Mouse (Mus musculus): Measurements from ENCODE around the gene Mylk. TPM values are rescaled to one million over a fixed set of nuclear protein-coding genes. Genes with fewer than 3 reads are reported as not detected.

The Mylk gene
- polyA plus RNA-seq, 1 experiment from 2014 or later = 3.9 TPM

DNA sequence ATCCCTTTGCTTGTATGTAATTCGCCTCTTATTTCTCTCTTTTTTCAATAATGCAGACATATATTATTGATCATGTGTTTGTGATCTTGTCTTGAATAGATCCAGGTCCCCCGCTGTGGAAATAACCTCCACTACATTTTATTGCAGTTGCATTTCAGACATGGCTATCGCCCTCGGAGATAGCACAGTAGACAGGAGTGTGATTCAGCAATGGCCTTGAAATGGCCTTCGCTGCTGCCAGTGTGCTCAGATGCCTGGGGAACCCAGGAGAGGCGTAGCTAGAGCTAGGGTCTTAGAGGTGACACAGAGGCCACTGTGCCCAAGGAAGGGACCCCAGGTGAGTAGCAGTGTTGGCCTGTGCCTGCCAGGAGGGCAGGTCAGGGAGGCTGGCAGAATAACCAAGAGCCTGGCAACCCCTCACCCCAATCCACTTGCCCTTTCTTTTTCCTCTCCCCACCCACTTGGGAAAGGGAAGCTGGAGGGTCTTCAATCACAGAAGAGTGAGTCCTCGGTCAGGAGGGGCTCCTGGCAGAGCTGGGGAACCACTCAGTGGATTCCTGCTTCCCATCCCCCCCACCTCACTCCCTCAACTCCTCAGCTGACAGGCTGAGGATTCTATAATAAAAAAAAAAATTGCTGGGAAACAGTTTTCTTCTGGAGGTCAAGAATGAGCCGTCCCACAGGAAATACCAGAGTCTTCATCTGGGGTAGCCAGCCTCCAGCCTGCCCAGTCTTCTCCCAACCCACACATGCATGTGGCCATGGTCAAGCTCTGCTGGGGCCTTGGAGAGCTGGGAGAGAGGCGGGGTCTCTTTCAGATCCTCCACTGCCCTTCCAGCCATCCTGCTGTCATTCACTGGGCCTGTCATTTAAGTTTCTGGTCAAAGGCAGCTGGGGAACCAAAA, 181.8 kb downstream of the Mylk start:
- Histone ChIP-seq H3K27ac (peak overlapping the region; percentile 66), H3K4me1 (peaks cover 67% of the 10 kb centered on the region), H3K27me3 (ENCODE audit: low read depth, poor library complexity, severe bottlenecking) (peaks cover 3% of the 10 kb centered on the region; the same call in 1 of the 2 replicates), H3K4me3 (no peak overlapping the region), H3K9me3 (replicated peaks) (no peaks in the 10 kb centered on the region), H3K36me3 (no peaks in the 10 kb centered on the region)
- no peak for DNase-seq (ENCODE audit: low spot score)
- WGBS = 77% methylated on average over 9 of the region's 9 CpGs

DNA sequence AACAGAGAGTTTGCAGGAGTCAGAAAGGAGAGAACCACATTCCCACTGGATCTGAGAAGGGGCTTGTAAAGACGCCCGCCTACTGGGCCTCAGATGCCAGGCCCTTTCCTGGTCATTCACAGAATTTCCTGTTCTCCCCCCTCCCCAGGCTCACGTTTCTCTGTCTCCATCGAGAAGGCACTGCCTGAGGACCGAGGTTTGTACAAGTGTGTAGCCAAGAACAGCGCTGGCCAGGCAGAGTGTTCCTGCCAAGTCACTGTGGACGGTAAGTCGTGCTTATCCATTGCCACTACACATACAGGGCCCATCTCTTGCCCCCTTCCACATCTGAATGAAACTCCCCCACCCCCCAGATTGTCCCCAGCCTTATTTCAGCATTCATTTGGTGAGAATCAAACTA, 184.7 kb downstream of the Mylk start:
- no peak for DNase-seq (ENCODE audit: low spot score)
- Histone ChIP-seq H3K4me1 (peaks cover 65% of the 10 kb centered on the region), H3K9me3 (replicated peaks) (no peaks in the 10 kb centered on the region), H3K27ac (peak overlapping the region; percentile 75), H3K4me3 (no peak overlapping the region), H3K36me3 (no peaks in the 10 kb centered on the region), H3K27me3 (ENCODE audit: low read depth, poor library complexity, severe bottlenecking) (no peaks in the 10 kb centered on the region)
- 67% methylated on average over 8 of the region's 8 CpGs for WGBS

DNA sequence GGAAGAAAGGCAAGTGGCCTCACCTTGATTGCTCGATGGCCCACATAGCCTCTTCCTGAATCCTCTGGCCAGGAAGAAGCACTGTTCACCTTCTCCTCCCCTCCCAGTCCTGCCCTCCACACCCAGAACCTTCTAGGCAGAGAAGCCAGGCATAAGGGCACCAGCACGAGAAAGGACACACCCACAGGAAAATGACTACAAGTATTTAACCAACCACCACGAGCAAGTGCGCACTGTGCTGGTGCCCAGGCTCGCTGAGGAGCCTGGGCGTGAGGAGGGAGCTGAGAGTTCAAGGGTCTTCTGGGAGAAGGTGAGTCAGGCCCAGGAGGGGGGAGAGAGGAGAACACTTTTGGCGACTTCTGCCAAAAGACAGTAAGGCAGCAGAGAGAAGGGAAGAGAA, 185.1 kb downstream of the Mylk start:
- H3K27me3 ChIP-seq (ENCODE audit: low read depth, poor library complexity, severe bottlenecking) = no peaks in the 10 kb centered on the region
- peak overlapping the region; percentile 75 for H3K27ac ChIP-seq
- no peaks in the 10 kb centered on the region for H3K36me3 ChIP-seq
- H3K4me1 ChIP-seq = peaks cover 65% of the 10 kb centered on the region
- no peaks in the 10 kb centered on the region for H3K9me3 ChIP-seq (replicated peaks)
- 75% methylated on average over 7 of the region's 7 CpGs for WGBS
- no peak overlapping the region for H3K4me3 ChIP-seq
- DNase-seq (ENCODE audit: low spot score) = no peak

DNA sequence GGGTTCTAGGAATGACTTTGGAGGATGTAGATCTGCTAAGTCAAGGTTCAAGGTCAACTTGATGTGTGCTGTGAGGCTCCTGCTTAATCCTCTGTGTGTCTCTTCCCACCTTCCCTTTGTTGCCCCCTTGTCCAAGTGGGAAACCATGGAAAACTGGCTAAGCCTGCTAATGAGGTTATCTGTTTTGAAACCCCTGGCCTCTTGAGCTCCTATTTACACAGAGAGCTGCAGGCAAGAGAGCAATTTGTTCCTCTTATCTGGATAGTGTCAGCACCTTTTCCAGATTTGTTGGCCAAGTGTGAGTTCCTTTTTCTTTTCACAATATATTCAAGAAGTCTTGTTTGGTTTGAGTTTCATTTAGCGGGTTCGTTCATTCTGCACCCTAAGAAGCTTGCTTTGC, 186.3 kb downstream of the Mylk start:
- H3K27me3 ChIP-seq (ENCODE audit: low read depth, poor library complexity, severe bottlenecking) = no peaks in the 10 kb centered on the region
- no peak overlapping the region for H3K4me3 ChIP-seq
- whole genome bisulfite sequencing = 69% methylated on average over 2 of the region's 2 CpGs
- no peaks in the 10 kb centered on the region for H3K36me3 ChIP-seq
- H3K27ac ChIP-seq = 0 out of 2 replicates have a peak overlapping the region, but pooled peaks have one; percentile 75
- peaks cover 65% of the 10 kb centered on the region for H3K4me1 ChIP-seq
- no peaks in the 10 kb centered on the region for H3K9me3 ChIP-seq (replicated peaks)
- DNase-seq (ENCODE audit: low spot score) = no peak

DNA sequence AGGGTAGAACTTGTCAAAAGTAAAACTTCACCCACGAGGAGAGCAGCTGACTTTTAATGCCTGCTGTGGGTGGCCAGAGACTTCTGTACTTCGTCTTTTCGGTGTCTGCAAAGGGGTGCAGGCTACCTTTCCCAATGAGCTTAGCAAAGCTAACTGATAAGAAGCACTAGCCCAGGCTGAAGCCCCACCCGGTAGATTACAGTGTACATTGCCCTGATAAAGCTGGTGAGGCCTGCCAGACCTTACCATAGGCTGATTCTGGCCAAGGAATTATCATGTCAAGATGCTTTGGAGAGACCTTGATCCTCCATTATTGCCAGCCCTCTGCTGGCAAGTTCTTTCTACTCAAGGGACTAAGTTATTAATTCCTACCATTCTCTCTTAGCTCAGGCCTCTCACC, 188.2 kb downstream of the Mylk start:
- no peak for DNase-seq (ENCODE audit: low spot score)
- no peaks in the 10 kb centered on the region for H3K9me3 ChIP-seq (replicated peaks)
- no peaks in the 10 kb centered on the region for H3K27me3 ChIP-seq (ENCODE audit: low read depth, poor library complexity, severe bottlenecking)
- H3K4me1 ChIP-seq = peaks cover 74% of the 10 kb centered on the region
- WGBS = 75% methylated on average over 4 of the region's 4 CpGs
- H3K36me3 ChIP-seq = no peaks in the 10 kb centered on the region
- no peak overlapping the region for H3K4me3 ChIP-seq
- no peak overlapping the region; the same call in 1 of the 2 replicates for H3K27ac ChIP-seq

DNA sequence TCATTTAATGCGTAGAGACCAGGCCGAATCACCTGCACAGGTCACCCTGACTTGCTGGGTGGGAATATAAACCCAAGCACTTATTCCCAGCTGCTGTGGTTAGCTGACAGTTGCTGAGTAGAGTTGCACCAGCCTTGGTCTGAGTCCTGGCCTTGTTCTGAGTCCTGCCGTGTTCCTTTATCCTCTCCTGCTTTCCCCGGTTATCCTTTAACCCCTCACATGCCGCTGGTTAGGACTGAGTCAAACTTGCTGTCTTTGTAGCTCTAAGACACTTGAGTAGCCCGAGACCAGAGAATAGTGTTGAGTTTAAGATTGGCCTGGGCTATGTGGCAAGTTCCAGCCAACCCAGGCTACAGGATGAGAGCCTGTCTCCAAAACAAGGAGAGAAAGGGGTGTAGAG, 189.5 kb downstream of the Mylk start:
- H3K4me1 ChIP-seq = peaks cover 77% of the 10 kb centered on the region
- no peaks in the 10 kb centered on the region for H3K36me3 ChIP-seq
- no peak overlapping the region for H3K4me3 ChIP-seq
- 61% methylated on average over 6 of the region's 6 CpGs for WGBS
- H3K9me3 ChIP-seq (replicated peaks) = no peaks in the 10 kb centered on the region
- peak overlapping the region; percentile 59 for H3K27ac ChIP-seq
- no peak for DNase-seq (ENCODE audit: low spot score)
- no peaks in the 10 kb centered on the region for H3K27me3 ChIP-seq (ENCODE audit: low read depth, poor library complexity, severe bottlenecking)

DNA sequence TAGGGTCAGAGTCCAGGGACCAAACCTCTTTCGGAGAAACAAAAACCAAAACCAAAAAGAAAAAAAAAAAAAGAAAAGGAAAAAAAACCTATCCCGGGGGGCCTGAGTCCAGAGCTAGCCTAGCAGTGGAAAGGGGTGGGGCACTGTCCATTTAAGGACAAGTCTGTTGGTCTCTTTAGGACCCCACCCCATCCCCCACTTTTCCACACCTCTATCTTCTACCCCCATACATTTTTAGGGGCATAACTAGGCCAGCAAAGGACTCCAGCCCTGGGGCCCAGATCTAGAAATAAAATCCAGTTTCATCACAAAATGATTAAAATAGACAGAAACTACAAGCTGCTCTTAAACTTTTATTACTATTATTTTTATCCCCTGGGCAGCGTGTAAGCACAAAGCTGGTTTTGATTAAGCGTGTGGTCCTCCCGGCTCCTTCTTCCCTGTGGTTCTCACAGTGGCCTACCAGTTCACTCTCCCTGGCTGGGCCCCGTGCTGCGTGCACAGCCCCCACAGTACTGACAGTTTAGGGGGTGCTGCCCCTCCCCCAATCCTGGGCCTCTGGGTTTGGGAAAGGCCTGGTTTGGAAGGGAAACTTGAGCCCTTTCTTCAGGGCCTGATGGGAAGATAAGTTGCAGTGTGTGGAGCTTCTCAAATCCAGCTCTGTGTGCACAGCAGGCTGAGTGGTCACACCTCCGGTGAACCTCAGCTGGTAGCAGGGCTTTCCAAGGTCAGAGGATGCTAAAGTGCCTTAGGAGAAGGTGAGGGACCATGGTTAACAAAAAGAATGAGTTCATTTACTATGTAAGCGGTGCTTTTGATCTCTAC, 190.7 kb downstream of the Mylk start:
- H3K4me3 ChIP-seq = 0 out of 2 replicates have a peak overlapping the region, but pooled peaks have one; percentile 10
- H3K27me3 ChIP-seq (ENCODE audit: low read depth, poor library complexity, severe bottlenecking) = no peaks in the 10 kb centered on the region
- peaks cover 73% of the 10 kb centered on the region for H3K4me1 ChIP-seq
- H3K36me3 ChIP-seq = no peaks in the 10 kb centered on the region
- H3K9me3 ChIP-seq (replicated peaks) = no peaks in the 10 kb centered on the region
- peak overlapping the region; percentile 87 for H3K27ac ChIP-seq
- 25% methylated on average over 9 of the region's 9 CpGs for WGBS
- DNase-seq (ENCODE audit: low spot score) = peak; percentile 76

DNA sequence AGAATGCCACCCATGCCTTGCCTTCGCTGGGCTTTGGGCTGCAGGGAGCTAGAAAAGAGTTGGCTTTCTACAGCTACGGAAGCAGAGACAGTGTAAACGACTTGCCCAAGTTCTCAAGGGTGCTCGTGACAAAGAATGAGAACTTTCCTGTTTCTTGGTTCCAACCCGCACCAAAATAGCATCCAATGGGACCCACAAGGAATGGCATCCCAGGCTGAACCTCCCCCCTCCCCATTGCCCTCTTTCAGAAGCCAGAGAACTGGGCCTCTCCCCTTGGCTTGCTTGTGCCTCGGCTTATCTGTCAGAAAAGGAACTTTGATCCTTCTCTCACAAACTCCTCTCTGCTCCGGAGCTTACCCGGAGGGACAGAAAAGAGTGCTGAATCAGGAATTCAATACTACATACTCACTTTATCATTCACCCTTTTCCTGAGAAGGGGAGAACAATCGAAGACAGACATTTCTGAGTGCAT, 191.4 kb downstream of the Mylk start:
- Histone ChIP-seq H3K27me3 (ENCODE audit: low read depth, poor library complexity, severe bottlenecking) (no peaks in the 10 kb centered on the region), H3K4me1 (peaks cover 72% of the 10 kb centered on the region), H3K9me3 (replicated peaks) (no peaks in the 10 kb centered on the region), H3K27ac (peak overlapping the region; percentile 87), H3K36me3 (no peaks in the 10 kb centered on the region), H3K4me3 (no peak overlapping the region)
- DNase-seq (ENCODE audit: low spot score) = no peak
- 45% methylated on average over 9 of the region's 9 CpGs for WGBS

DNA sequence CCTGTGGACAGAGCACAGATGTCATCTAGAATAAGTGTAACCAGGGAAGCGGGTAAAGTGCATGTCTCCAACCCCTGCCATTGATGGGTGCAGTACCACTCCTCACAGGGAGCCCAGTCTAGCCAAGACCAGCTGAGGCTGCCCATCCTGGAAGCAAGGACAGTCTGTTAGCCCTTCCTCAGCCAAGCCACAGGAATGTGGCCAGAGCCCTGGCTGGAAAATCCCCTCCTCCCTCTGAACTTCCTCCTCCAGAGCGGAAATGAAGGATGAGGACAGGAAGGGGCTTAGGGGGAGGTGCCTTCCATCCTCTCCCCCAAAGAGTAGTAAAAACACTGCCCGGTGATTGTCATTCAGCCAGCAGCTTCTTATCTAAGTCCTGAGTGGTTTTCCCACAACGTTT, 192.6 kb downstream of the Mylk start:
- H3K27ac ChIP-seq = peak overlapping the region; percentile 87
- H3K9me3 ChIP-seq (replicated peaks) = no peaks in the 10 kb centered on the region
- WGBS = 43% methylated on average over 4 of the region's 4 CpGs
- H3K4me1 ChIP-seq = peaks cover 79% of the 10 kb centered on the region
- DNase-seq (ENCODE audit: low spot score) = no peak
- no peaks in the 10 kb centered on the region for H3K36me3 ChIP-seq
- H3K4me3 ChIP-seq = no peak overlapping the region
- H3K27me3 ChIP-seq (ENCODE audit: low read depth, poor library complexity, severe bottlenecking) = no peaks in the 10 kb centered on the region

DNA sequence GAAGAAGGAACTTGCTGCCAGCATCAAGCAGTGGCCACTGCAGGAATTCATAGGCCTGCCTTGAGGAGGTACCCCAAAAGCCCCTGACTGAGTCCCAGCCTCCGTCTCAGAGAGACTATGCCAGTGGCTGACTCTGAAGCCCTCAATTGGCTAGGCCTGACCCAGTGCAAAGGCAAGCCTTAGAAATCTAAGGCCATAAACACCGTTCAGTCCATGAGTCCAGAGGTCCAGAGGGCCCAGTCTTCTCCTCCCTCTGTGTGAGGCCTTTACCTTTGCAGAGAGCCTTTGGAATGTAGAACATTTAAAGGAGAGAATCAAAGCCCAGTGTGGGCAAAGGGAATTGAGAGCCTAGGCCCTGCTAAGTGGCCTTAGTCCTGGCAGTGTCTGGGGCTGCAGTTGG, 193.2 kb downstream of the Mylk start:
- WGBS = 76% methylated on average over 2 of the region's 2 CpGs
- peaks cover 83% of the 10 kb centered on the region for H3K4me1 ChIP-seq
- no peaks in the 10 kb centered on the region for H3K9me3 ChIP-seq (replicated peaks)
- no peak overlapping the region for H3K4me3 ChIP-seq
- H3K27ac ChIP-seq = peak overlapping the region; percentile 87
- no peak for DNase-seq (ENCODE audit: low spot score)
- no peaks in the 10 kb centered on the region for H3K36me3 ChIP-seq
- no peaks in the 10 kb centered on the region for H3K27me3 ChIP-seq (ENCODE audit: low read depth, poor library complexity, severe bottlenecking)

DNA sequence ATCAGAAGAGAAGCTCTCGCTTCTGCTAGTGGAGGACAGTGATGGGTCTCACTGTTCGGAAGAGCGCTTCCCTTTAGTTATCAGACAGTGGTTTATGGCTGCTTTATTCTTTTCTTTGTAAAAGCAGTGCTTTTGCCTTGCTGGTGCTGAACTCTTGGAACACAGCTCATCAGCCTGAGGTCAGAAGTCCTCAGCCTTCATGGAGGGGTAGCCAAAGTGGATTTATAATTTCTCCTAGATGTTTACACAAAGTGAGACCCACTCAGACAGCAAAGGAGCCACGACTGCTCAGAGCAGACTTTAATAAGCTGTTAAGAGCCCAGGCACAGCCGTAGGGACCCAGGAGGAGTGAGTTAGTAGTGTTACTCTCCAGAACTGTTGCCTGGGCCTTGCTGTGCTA, 194.9 kb downstream of the Mylk start:
- H3K4me3 ChIP-seq = no peak overlapping the region
- no peaks in the 10 kb centered on the region for H3K9me3 ChIP-seq (replicated peaks)
- 69% methylated on average over 5 of the region's 5 CpGs for WGBS
- peak overlapping the region; percentile 48 for H3K27ac ChIP-seq
- peaks cover 74% of the 10 kb centered on the region for H3K4me1 ChIP-seq
- no peaks in the 10 kb centered on the region for H3K27me3 ChIP-seq (ENCODE audit: low read depth, poor library complexity, severe bottlenecking)
- H3K36me3 ChIP-seq = no peaks in the 10 kb centered on the region
- DNase-seq (ENCODE audit: low spot score) = no peak

DNA sequence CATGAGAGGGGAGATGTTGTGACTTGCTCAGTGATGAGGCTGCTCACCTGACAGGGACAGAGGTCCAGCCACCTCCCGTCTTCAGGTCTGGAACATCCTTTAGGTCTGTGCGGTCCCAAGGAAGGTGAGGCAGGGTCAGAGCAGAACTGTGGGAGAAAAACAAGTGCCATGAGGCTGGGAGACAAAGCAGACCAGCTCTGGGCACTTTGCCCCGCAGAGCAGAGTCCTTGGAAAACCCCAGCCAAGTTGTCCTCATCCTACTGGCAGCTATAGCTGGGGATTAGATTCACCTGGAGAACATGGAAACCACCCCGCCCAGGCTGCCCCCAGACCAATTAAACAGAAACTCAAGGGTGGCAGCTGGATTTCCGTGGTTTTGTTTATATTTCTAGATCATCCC, 195.4 kb downstream of the Mylk start:
- DNase-seq (ENCODE audit: low spot score) = no peak
- peak overlapping the region; percentile 48 for H3K27ac ChIP-seq
- no peaks in the 10 kb centered on the region for H3K36me3 ChIP-seq
- peaks cover 69% of the 10 kb centered on the region for H3K4me1 ChIP-seq
- H3K4me3 ChIP-seq = no peak overlapping the region
- no peaks in the 10 kb centered on the region for H3K9me3 ChIP-seq (replicated peaks)
- 83% methylated on average over 5 of the region's 5 CpGs for WGBS
- no peaks in the 10 kb centered on the region for H3K27me3 ChIP-seq (ENCODE audit: low read depth, poor library complexity, severe bottlenecking)

DNA sequence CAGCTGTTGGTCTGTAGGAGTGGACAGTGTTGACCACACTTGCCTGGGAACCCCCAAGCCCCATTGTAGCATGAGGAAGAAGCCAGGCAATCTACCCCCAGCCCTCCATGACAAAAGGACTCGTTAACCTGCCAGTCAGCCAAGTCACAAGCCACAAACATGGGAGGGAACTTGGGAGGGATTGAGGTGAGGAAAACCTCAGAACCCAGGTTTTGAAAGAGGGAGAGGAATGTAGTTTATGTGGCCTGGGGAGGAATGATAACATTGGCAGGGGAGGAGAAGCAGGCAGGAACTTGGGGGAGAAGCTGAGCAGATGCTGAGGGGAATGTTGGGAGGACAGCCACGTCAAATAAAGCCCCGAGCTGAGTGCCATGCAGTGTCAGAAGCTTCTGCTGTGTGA, 196.9 kb downstream of the Mylk start:
- no peak overlapping the region for H3K4me3 ChIP-seq
- no peaks in the 10 kb centered on the region for H3K27me3 ChIP-seq (ENCODE audit: low read depth, poor library complexity, severe bottlenecking)
- DNase-seq (ENCODE audit: low spot score) = no peak
- no peaks in the 10 kb centered on the region for H3K9me3 ChIP-seq (replicated peaks)
- peak overlapping the region; percentile 56; the same call in 1 of the 2 replicates for H3K27ac ChIP-seq
- H3K36me3 ChIP-seq = no peaks in the 10 kb centered on the region
- WGBS = 42% methylated on average over 3 of the region's 3 CpGs
- H3K4me1 ChIP-seq = peaks cover 54% of the 10 kb centered on the region

Data from limb, embryonic 10.5 days (tissue).